Mouse (Mus musculus): ENCODE results near the gene Myocos.
"Not testable (repeated sequence)": the region's sequence is repeated elsewhere in the genome, so short reads cannot be mapped to it uniquely, and the experiment has no call there.

The Myocos gene

GRCm38 (mm10) chr1:162658119-162658518 lies at the start of gene Myocos:
TSS of gene Myocos (minus strand) at chr1:162658219.
- DNase-seq (ENCODE audit: low spot score in 2 of 2) = no peak

GRCm38 (mm10) chr1:162700389-162701066 lies 42.5 kb upstream of the Myocos start:
- no peak for DNase-seq (ENCODE audit: low spot score in 2 of 2)

GRCm38 (mm10) chr1:162697866-162698265 lies 39.8 kb upstream of the Myocos start:
- DNase-seq (ENCODE audit: low spot score in 2 of 2) = no peak

GRCm38 (mm10) chr1:162693721-162694120 lies 35.7 kb upstream of the Myocos start:
- no peak for DNase-seq (ENCODE audit: low spot score in 2 of 2)

- no peak for DNase-seq (ENCODE audit: low spot score in 2 of 2)
Measured at GRCm38 (mm10) chr1:162665486-162666174, 7.6 kb upstream of the Myocos start.

- DNase-seq (ENCODE audit: low spot score in 2 of 2) = peak; percentile 17 to 63
Measured at GRCm38 (mm10) chr1:162664826-162665475, 6.9 kb upstream of the Myocos start.

- DNase-seq (ENCODE audit: low spot score in 2 of 2) = peak in 1 of 2 experiments; percentile 21
Measured at GRCm38 (mm10) chr1:162660276-162660860, 2.3 kb upstream of the Myocos start.

- no peak for DNase-seq (ENCODE audit: low spot score in 2 of 2)
Measured at GRCm38 (mm10) chr1:162648416-162648815, 9.6 kb downstream of the Myocos start.

- DNase-seq (ENCODE audit: low spot score in 2 of 2) = peak in 1 of 2 experiments; percentile 43
Measured at GRCm38 (mm10) chr1:162646083-162646686, 11.8 kb downstream of the Myocos start.

GRCm38 (mm10) chr1:162643752-162644151 lies 14.3 kb downstream of the Myocos start:
- DNase-seq (ENCODE audit: low spot score in 2 of 2) = no peak

- no peak for DNase-seq (ENCODE audit: low spot score in 2 of 2)
Measured at GRCm38 (mm10) chr1:162642591-162642990, 15.4 kb downstream of the Myocos start.

- DNase-seq (ENCODE audit: low spot score in 2 of 2) = no peak
Measured at GRCm38 (mm10) chr1:162639861-162640260, 18.2 kb downstream of the Myocos start.

GRCm38 (mm10) chr1:162639051-162639750 lies 18.8 kb downstream of the Myocos start, which contains the start of gene Myoc:
TSS of gene Myoc (plus strand) at chr1:162639155.
- DNase-seq (ENCODE audit: low spot score in 2 of 2) = no peak

- no peak for DNase-seq (ENCODE audit: low spot score in 2 of 2)
Measured at GRCm38 (mm10) chr1:162638535-162638934, 19.5 kb downstream of the Myocos start.

GRCm38 (mm10) chr1:162636516-162636915 lies 21.5 kb downstream of the Myocos start:
- no peak for DNase-seq (ENCODE audit: low spot score in 2 of 2)

- DNase-seq (ENCODE audit: low spot score in 2 of 2) = not testable (repeated sequence)
Measured at GRCm38 (mm10) chr1:162635291-162635931, 22.6 kb downstream of the Myocos start.

GRCm38 (mm10) chr1:162628326-162628725 lies 29.7 kb downstream of the Myocos start:
- DNase-seq (ENCODE audit: low spot score in 2 of 2) = not testable (repeated sequence)

GRCm38 (mm10) chr1:162627821-162628220 lies 30.2 kb downstream of the Myocos start:
- DNase-seq (ENCODE audit: low spot score in 2 of 2) = not testable (repeated sequence)

GRCm38 (mm10) chr1:162625229-162625628 lies 32.8 kb downstream of the Myocos start:
- DNase-seq (ENCODE audit: low spot score in 2 of 2) = peak in 1 of 2 experiments; percentile 51

- no peak for DNase-seq (ENCODE audit: low spot score in 2 of 2)
Measured at GRCm38 (mm10) chr1:162623895-162624294, 34.1 kb downstream of the Myocos start.

- peak in 1 of 2 experiments; percentile 34 for DNase-seq (ENCODE audit: low spot score in 2 of 2)
Measured at GRCm38 (mm10) chr1:162620487-162620886, 37.5 kb downstream of the Myocos start.

All from spleen, postnatal 10 days (tissue).